Mouse (Mus musculus): Measurements from ENCODE around the gene S1pr3.

The S1pr3 gene

DNA sequence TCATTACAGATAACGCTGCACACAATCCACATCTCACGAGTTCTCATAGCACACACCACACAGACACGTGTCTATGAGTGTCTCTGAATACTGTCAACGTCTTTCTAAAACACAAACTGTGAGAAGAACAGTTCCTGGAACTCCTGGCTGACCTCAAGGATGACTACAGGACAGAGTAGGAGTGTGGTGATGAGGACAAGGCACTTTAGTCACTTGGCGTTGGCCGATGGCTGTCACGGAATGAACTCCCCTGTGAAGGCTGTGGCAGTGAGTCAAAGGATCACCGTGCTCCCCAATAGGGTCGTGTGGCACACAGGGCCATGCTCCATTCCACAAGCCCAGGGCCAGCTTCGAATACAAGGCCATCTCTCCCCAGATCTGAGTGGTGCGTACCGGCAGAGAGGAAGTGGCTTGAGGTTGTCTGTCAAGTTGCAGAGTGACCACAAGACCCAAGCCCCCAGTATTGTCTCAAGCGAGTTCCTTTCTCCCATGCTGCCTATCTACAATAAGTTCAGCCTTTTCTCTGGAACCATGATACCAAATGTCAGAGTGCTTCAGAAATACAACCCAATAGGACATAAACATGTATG, 2.6 kb upstream of the S1pr3 start:
- DNase-seq (ENCODE audit: low read depth) = no peak

- no peak for DNase-seq (ENCODE audit: low read depth)
Measured at GRCm38 (mm10) chr13:51407541-51408217, 760 bp upstream of the S1pr3 start.

- DNase-seq (ENCODE audit: low read depth) = no peak
Measured at GRCm38 (mm10) chr13:51409936-51410481, 1.6 kb downstream of the S1pr3 start.

GRCm38 (mm10) chr13:51411243-51411642, 2.8 kb downstream of the S1pr3 start:
- no peak for DNase-seq (ENCODE audit: low read depth)

GRCm38 (mm10) chr13:51411696-51412430, 3.4 kb downstream of the S1pr3 start:
- no peak for DNase-seq (ENCODE audit: low read depth)

DNA sequence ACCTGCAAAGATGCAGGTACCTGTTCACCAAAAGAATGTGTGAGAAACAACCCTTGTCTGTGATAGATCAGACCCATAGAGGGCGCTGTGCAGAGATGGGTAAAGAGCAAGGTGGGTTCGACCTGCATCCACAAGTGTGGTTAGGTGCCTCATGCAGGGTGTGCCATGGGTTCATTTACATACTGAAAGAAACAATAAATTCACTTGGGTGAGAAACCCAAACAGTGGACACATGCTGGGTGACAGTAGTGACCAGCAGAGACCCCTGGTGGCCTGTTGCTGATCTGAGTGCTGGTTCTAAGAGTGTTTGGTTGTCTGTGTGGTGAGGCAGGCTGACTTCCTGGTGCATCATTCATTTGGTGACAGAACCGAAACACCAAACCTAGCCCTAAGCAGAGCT, 5.0 kb downstream of the S1pr3 start:
- DNase-seq (ENCODE audit: low read depth) = no peak

DNA sequence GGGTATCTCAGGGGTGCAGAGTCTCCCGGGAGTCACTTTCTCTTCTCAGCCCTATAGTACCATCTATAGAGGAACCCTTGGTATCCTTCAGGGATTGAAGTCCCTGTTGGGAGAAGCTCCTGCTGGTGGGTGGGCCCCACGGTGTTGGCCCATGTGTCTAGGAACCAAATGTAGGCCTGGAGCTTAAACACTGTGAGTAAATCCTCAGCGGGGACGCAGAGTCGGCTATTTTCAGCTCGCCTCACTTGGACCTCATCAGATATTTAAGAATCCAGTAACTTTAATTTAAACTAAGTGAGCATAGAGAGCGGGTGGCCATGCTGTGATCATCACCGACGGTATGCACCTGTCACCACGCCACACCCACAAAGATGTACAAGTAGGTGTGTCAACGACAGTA, 8.3 kb downstream of the S1pr3 start:
- no peak for DNase-seq (ENCODE audit: low read depth)

GRCm38 (mm10) chr13:51417796-51418195, 9.4 kb downstream of the S1pr3 start:
- DNase-seq (ENCODE audit: low read depth) = no peak

DNA sequence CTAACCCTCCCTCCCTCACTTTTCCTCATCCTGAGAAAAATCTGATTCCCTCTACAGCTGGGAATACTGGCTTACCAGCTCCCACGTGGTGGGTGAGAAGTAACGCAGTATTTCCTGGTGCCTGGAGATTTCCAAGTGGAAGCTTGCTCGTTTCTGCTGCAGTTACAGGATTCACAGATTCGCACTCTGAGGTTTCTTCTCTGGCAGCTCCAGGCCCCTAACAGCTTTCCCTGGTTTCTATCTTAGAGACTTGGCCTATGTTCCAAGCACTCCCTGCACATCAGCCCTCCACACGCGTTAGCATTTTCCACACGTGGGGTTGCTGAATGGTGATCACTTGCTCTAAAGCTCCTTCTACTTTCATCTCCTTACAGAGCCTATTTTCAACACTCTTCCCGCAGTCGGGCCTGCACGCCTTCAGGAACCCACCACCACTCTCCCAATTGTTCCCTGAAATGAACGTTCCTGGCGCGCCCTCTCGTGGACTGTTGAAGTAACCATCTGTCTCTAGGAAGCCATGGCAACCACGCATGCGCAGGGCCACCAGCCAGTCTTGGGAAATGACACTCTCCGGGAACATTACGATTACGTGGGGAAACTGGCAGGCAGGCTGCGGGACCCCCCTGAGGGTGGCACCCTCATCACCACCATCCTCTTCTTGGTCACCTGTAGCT, 10.0 kb downstream of the S1pr3 start:
- peak; percentile 61 for DNase-seq (ENCODE audit: low read depth)

DNA sequence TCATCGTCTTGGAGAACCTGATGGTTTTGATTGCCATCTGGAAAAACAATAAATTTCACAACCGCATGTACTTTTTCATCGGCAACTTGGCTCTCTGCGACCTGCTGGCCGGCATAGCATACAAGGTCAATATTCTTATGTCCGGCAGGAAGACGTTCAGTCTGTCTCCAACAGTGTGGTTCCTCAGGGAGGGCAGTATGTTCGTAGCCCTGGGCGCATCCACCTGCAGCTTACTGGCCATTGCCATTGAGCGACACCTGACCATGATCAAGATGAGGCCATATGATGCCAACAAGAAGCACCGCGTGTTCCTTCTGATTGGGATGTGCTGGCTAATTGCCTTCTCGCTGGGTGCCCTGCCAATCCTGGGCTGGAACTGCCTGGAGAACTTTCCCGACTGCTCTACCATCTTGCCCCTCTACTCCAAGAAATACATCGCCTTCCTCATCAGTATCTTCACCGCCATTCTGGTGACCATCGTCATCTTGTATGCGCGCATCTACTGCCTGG, 10.6 kb downstream of the S1pr3 start:
- no peak for DNase-seq (ENCODE audit: low read depth)

- no peak for DNase-seq (ENCODE audit: low read depth)
Measured at GRCm38 (mm10) chr13:51419501-51419900, 11.1 kb downstream of the S1pr3 start.

DNA sequence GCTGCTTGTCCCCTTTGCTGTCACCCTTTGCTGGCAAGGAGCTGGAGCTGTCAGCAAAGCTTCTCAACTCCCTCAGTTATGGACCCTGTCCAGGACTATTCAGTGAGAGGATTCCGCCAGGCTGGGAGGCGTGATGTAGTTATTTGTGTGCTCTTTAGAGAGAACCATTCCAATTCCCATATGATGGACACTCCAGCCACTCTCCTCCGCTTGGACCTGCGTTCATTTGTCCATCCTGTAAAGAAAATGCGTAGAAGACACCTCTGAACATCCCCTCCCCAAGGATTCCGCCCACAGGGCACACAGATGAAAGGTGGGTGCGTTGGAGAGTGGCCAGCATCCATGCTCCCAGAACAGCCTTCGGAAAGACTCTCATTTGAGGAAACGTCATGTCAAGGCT, 12.4 kb downstream of the S1pr3 start:
- DNase-seq (ENCODE audit: low read depth) = no peak

DNA sequence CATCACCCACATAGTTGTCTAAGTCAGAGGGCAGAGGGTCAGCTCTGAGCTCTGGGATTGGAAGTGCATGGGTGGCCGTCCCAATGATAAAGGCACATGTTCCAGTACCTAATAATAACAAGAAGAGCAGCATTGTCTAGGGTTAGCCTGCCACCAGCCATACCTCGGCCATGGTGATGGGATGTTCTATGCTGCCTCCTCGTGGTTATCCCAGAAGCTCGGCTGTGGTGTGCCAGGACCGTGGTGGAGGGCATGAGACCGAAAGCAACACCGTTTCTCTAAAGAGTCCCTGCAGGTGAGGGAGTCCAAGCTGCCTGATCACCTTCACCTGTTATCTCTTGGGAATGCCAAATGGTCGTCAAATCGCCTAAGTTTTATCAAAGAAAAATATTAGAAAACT, 15.2 kb downstream of the S1pr3 start:
- no peak for DNase-seq (ENCODE audit: low read depth)

DNA sequence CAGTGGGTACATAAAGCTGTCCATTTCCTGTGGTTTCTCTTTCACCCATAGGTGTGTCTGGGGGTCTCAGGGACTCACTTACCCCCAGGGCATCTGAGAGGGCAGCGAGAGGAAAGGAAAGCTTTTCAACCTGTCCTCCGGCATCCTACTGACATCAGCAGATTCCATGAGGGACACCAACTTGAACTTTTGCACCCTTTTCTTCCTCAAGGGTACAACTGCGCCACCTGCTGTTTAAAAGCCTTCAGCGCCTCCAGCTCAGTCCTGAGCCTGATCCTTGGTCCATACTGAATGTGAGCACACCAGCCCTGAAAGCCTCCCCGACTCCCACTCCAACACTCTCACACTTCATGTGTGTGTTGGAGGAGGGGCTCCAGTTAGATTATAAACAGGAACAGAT, 16.2 kb downstream of the S1pr3 start:
- DNase-seq (ENCODE audit: low read depth) = peak; percentile 27

DNA sequence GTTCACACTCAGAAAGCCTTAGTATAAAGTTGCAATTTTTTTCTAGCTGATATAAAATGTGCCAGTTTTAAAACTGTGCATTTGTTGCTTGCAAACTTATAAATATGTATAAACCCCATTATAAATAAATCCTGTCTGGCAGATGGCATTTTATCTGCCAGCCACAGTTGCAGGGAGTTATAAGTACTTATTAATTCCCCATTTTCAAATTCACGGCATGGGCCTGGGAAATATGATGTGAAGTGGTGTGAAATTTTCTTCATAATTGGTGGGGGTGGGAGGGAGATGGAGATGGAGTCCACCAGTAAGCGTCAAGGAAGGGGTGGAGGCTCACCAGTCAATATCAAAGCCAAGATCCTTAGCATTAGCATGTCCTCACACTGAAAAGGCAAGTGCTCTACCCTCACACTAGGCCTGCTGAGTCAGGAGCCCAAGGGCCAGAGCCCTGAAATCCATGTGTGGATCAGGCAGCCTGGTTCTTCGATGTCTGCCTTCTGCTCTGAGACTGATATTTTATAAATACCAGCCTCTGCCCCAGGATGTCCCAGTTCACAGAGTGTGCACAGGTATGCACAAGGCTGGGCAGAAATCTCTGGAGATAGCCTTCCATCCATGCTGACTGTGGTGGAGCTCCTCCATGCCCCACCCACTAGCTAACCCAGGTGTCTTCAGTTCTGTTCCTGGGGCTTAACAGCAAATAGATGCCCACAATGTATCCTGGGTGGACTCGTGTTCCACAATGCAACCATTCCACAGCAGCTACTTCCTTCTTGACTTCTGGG, 17.4 kb downstream of the S1pr3 start:
- no peak for DNase-seq (ENCODE audit: low read depth)

DNA sequence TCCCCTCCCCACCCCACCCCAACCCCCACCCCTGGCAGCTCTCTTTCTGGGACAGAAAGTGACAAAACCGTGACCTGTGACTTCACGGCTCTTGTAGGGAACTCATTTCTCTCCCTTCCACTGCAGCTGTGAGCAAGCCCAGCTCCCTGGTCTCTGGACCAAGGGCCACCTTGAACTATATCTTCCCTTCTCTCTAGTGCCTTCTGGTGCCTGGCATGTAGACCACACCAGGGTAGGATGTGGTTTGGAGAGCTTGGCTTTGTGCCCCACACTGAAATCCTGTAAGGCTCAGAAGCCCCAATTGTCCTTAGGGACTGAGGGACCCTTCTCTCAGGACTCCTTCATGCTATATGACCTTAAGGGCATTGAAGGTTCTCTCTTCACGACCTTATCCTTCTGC, 24.9 kb downstream of the S1pr3 start:
- DNase-seq (ENCODE audit: low read depth) = no peak

- no peak for DNase-seq (ENCODE audit: low read depth)
Measured at GRCm38 (mm10) chr13:51434460-51434859, 26.0 kb downstream of the S1pr3 start.

DNA sequence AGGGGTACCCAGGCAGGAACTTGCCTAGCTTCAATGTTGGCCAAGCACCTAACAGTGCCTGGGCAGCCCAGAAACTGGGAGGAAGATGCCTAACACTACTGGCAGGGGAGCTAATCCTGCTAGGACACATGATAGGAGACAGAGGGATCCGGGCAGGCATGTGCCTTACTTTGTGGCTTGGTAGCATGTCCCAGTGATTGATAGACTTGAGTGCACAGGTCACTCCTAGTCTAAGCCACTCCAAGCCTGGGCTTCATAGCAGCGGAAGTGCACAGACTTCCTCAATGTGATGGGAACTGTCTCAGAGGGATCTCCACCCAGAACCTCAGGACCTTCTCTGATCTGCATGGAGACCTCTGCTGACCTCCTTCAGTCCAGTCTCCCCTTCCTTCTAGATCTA, 26.7 kb downstream of the S1pr3 start:
- no peak for DNase-seq (ENCODE audit: low read depth)

DNA sequence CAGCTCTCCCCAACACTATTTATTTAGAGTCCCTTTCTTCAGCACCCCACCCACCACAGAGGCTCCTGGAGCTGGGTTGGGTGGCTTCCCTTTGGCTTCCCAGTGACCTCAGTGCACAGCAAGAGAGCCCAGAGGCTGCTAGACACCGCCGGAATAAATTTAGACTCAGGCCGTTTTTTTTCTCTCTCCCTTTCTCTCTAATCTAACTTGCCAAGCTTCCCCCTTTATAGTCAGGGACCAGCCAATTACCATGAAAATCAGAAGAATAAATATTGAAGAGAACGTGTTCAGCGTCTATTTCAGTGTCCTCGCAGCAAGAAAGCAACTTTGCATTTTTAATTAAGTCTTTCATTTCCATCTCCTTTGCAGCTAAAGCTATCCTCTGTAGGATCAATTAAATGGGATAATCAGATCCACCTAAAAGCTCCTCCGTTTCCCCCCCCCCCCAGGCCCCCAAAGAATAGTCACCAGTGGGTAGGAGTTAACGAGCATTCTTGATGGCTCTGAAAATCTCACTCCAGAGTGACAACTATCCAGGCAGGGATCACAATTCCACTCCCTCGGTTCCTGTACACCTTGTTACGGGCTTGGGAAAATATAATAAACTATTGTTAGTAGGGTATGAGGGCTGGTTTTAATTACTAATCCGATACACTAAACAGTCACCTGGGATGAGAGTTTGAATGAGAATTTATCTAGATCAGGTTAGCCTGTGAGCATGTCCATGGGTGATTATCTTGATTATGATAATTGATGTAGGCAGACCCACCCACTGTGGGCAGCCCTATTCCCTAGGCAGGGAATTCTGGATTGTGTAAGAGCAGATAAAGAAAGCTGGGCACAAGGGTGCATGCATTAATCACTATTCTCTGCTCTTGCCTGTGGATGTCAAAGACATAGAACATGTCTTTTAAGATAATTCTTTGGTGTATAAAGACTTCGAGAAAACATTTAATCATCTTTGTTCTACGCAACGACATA, 29.0 kb downstream of the S1pr3 start:
- no peak for DNase-seq (ENCODE audit: low read depth)

DNA sequence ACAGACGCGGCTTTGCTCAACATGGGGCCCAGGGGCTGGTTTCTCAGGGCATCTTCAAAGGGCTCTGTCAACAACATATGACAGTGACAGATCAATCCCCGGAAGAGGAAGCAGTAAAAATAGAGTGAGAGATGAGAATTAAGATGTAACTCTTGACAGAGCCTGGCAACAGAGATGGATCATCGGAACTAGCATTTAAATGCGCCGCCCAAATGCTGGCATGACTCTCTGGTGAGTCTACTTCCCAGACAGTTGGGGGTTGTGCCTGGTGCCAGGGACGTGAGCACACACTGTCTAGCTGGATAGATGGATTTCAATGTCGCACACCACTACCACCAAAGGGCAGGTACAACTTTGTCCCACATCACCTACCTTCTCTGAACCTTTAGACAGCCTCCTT, 34.5 kb downstream of the S1pr3 start:
- DNase-seq (ENCODE audit: low read depth) = no peak
